Mouse (Mus musculus) spleen, adult 2 months (tissue): ENCODE data around the gene Cd96.

ENCODE experiments used
- CTCF ChIP-seq: fragments of 200-500 bp; IDR thresholded peaks from 2 replicates; pipeline ENCODE4 v1.5.1; 2011; ENCODE audit warnings: mild to moderate bottlenecking, inconsistent platforms; ENCODE audit not compliant: insufficient read depth, insufficient read length, insufficient replicate concordance; ENCODE audit errors: extremely low read depth
- POLR2A ChIP-seq: fragments of 200-500 bp; IDR thresholded peaks from 2 replicates; pipeline ENCODE4 v1.6.1; 2011; ENCODE audit warnings: low read depth, low read length, inconsistent platforms

DNA sequence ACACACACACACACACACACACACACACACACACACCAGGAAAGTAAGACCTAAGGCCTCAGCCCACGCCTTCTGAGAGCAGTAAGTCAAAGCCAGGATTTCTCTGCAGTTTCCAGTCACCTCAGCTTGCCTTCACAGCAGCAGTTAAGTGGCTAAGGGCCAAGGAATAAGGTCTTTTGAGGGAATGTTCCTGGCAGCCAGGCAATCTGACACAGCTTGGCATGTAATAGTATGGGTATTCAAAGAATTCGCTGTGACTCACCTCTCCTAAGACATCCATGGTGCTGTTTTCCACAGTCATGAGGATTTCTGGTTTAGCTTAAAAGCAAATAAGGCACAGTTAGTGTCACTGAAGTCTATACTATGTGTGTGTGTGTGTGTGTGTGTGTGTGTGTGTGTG, 25.6 kb downstream of the Cd96 start:
- TF ChIP-seq CTCF (no peak), POLR2A (no peak)
